Mouse (Mus musculus): Measurements from ENCODE around the gene Socs5.
A peak's percentile ranks its signal among the peaks of the same experiment; 100 is the strongest.

Gene Socs5

DNA sequence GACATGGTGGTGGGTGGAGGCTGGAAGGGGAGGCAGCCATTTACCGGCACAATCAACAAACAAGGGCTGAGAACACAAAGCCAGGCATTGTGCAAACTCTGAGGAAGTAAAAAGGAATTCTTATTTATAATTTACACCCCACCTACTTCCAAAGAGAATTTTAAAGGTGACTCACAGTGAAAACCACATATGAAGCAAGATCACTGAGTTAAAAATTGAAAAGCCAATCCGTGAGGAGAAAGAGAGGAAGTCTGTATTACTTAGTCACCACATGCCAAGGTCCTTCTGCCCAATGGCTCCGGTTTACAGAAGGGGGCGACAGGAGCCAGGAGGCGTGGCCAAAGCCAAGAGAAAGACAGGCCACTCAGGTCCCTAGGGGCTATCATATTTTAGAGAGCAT lies 62.9 kb downstream of the Socs5 start:
- no peak for DNase-seq

DNA sequence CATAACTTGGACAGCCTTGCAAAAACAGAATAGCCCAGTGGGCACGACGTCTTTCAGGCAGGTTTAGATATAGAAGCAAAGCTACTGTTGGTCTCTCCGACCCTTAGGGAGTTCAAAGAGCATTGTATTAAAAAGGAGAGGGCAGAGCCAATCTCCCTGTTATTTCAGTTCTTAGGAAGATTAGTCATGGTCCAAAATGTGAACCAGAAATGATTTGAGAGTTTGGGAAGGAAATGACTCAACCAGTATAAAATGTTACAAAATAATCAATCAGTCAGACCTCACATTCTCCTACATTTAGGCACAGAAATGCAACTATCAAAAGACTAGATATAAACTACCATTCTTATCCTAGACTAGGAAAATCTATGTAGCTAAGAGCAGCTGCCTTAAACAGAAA lies 64.6 kb downstream of the Socs5 start:
- DNase-seq = no peak

DNA sequence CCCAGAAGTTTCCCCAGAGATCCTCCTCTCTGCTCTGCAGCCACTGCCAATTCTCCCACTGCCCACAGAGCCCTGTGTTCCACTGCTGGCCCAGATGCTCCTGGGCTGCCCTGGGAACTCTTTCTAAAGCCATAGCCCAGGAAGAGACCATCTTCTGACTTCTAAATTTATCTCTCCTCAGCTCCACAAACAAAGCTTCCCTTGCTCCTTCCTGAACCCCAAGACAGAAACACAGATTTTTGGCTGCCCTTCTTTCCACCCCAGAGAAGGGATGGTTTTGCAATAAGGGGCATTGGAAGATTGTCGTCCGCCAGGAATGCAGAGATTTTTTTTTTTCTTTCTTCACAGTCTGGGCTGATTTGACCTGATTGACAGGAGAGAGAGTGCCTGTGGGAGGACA lies 66.5 kb downstream of the Socs5 start:
- DNase-seq = no peak

DNA sequence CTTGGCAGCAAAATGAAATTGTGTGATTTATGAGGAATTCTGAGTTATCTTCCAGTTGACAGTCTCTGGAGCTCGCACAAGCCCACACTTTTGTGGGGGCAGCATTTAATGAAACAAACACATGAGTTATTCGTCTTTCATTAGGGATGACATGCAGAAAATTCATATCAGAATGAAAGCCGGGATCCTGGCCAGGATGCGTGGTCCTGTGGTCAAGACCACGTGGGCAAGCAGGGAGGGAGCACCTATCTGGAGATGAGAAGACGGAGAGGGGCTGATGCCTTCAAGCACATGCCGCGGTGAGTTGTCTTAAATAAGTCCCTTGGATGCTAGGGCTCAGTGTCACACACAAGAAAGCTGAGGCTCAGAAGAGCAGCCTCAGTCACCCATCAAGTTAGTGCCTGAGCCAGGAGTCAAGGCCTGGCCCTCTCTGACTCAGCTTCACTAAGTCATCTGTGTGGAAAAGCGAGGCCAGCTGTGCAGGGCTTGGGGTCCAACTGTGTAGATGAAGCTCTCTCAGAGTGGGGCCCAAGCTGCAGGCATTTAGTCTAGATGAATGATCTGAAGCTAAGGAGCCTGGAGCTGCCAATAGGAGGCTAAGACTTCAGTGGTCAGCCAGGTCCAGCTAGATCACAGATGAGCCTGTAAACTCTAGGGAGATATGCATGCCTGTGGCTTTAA lies 67.3 kb downstream of the Socs5 start:
- DNase-seq = no peak

DNA sequence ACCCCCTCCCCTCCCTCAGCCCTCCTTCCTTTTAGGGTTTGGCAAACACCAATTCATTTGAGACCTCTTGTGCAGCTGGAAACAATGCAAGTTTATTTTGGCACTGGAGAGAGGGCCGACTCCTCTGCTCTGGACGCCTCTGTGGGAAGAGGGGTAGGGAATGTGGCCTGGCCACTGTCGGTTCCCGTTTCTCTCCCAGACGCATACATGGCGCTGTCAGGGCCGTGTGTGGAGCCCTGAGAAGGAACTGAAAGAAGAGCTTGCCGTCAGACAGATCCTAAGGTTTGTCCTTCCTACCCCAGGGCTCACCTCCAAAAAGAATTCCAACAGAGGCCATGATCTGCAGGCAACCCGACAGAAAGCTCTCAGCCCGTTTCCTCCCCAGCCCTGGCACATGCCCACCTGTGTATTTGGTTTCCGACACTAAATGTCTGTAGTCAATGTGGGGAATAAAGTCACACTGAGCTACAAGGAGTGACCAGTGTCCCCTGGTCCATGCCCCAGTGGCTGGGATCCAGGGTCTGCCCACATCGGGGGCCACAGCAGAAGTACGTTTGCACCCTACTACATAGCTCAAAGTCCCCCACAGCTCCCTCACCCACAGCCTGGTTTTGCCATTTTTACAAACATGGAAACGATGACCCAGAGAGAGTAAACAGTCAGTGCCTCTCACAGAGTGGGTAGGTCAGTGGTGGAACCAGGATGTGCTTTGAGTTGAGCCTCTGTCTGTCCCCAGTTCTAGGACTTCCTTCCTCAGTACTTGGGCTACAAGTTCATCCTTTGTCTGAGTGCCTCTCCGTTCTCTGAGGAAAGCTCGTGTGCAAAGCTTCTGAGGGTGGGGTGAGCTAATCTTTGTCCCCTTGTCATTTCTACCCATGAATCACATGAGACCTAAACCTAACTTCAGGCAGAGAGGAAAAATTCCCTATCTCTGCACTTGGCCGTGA lies 68.9 kb downstream of the Socs5 start:
- no peak for DNase-seq

DNA sequence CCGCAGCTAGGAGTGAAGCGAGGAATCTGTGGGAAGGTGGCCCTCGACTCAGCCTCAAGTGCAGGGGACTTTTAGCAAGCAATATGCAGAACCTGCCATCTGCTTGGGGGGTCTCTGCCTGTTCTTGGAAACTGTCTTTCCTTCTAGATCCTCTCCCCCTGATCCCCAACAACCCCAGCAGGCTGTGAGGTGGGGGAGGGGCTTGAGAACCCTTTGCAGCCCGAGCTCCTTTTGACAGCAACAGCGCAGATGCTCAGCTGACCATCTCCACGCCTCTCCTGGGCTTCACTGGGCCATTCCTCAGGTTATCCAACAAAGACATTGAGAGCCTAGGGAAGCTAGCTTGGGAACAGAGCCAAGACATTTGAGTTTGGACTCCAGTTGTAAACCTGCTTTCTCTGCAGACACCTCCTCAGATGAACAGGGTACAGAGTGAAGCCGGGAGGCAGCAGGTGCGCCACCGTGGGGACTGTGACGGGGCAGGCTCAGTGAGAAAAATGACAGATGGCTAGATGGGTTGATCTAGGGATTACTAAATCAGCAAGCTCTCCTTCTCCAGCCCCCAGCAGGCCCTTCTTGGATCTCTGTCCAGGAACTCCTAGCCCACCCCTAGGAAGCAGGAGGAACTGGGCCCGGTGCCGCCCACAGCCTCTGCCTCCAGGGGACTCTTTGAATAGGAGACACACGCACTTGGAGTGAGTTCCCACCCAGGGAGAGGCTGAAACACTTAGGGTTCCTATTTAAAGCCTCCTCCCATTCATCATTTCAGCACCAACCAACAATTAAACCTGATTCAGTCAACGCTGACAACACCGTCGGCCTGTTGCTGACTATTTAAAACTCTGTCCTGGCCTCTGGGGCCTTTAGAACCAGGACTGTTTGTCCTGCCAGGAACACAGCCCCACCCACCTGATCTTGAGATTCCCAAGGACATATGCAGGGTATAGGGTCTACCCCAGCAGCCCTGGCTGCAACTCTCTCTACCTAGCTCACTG lies 71.4 kb downstream of the Socs5 start:
- peak; percentile 68 for DNase-seq

DNA sequence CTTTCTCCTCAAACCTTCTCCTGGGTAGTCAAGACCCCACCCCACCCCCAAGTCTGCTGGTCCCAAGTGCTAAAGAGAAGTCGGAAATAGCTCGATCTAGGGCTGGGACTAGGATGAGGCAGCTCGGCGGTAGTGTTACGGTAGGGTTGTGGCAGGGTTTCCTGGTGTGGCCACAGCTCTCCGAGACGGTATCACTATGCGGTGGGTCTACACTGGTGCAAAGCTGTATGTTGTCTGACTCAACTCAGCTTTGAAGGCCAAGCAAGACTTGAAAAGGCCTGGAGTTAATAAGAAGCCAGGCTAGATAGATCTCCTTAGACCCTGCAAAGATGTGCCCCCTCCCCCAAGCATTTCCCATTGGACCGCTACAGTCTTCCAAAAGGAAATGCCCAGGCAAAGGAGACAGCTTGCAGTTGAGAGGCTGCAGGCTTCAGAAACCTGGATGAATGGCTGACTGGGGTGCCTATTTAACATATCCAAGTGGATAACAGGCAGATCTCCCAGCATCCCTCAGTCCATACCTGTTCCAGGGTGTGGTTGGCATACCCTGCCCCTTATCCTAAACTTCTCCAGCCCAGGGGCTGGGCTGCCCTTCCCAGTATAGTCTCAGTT lies 72.6 kb downstream of the Socs5 start:
- DNase-seq = no peak

DNA sequence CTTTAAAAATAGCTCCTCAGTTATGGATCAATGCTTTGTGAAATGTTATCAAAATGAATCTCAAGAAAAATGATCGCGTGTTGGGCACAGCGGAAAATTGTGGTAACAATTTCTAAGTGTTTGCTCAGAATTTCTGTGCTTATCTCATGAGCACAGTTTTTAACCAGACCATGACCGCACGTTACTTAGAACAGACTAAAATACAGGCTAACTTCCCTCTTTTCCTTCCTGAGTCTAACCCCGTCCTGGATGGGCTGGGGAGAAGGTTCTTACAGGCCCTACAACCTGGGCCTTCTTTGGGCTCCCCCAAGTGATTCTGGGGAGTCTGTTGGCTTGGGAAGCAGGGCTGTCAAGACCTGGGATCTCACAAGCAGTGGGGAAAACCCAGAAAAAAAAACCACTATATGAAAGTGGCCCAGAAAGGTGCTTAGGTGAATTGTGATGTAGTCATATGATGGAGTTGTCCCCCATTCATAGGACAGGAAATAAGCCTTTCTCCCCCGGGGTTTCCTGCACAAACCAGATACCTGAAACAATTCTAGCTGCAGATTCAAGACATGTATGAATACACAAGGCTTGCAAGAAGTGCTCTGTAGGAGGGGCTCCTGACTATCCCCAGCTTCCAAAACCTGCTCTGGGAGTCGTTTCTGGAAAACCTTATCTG lies 74.3 kb downstream of the Socs5 start:
- DNase-seq = no peak

DNA sequence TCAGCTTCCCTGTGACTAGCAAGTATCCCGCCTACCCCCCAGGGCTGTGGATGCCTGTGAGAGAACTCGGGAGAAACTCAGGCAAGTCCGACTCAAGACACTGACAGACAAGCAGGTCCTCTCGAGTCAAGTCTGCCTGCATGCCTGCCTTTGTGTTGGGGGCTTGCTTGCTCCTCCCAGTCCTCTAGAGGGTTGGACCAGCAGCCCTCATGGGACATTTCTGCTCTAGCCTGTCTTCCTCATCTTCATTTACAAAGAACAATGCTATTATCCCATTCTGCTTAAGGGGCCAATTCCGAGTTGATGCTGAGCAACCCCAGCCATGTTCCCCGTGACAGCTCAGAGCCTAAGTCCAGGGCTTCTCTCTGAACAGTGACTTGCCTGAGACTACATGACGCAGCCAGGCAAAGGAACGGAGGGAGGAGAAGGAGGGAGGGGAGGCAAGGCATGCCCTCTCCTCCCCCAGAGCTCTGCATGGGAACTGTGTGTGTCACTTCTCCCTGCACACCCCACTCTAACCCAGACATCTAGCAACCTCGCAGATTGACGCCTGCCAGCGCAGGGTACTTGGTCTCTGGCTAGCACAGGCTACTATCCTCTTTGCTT lies 78.1 kb downstream of the Socs5 start:
- DNase-seq = no peak

DNA sequence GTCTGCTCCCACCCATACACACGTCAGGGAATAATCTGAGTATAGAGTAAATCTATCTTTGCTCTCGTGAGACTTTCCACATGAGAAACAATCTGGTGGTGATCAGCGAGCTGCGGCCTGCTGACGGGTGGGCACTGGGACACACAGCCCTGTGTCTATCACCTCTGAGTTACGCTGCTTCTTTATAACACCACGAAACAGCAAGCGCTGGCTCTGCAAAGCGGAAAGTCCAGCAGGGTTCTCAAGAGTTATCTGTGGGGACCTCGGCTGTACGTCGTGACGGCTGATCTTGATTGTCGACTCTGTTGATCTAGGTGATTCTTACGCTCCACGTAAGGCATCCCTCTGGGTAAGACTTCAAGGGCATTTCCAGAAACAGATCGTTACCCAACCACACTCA lies 79.5 kb downstream of the Socs5 start:
- DNase-seq = no peak
